Comparison of ENCODE assay signal across 14 mouse cellular contexts in genomic region chr4:138045809-138046208, GRCm38 (mm10). TPM values are rescaled to one million over a fixed set of nuclear protein-coding genes. Genes with fewer than 3 reads are reported as not detected.
A peak's percentile ranks its signal among the peaks of the same experiment; 100 is the strongest.
DNase-seq lines count a peak whose midpoint lies in the region; ATAC-seq and TF ChIP-seq lines count a peak whose summit lies in the region.
"Had no signal": no experiment of that assay in that cellular context is flagged by ENCODE, and none has a peak within 500 bp of the region (broad histone marks: within the 10 kb centered on the region; RNA-seq: fewer than 3 reads in every experiment).

No protein-coding gene starts in this region.

- no peak overlapping the region for H3K4me3 ChIP-seq in forebrain, postnatal 0 days (ENCODE audit: low read depth, low read length)
- H3K4me3 ChIP-seq in forebrain, embryonic 13.5 days: no peak overlapping the region
- no peak overlapping the region for H3K4me3 ChIP-seq in lung, adult 2 months (replicated peaks; ENCODE audit: extremely low read depth, low read depth, low read length)
- H3K4me3 ChIP-seq in ES-E14 (ENCODE audit: insufficient read depth in 1 of 2, low read depth in 1 of 2, low read length in 2 of 2, poor library complexity in 1 of 2, severe bottlenecking in 1 of 2): no peak overlapping the region
- no peak overlapping the region for H3K4me3 ChIP-seq in forebrain, embryonic 11.5 days (ENCODE audit: low read depth, low read length)
- H3K4me3 ChIP-seq: embryonic facial prominence, embryonic 13.5 days; limb, embryonic 10.5 days had no signal

- no peak overlapping the region for H3K9ac ChIP-seq in forebrain, postnatal 0 days
- H3K9ac ChIP-seq in forebrain, embryonic 13.5 days: no peak overlapping the region
- no peak overlapping the region for H3K9ac ChIP-seq in ES-E14 (ENCODE audit: insufficient read depth, low read depth, low read length, poor library complexity, severe bottlenecking)
- no peak overlapping the region for H3K9ac ChIP-seq in forebrain, embryonic 11.5 days (ENCODE audit: low read length)
- H3K9ac ChIP-seq: embryonic facial prominence, embryonic 13.5 days had no signal

- ATAC-seq in forebrain, postnatal 0 days: no peak
- ATAC-seq in forebrain, embryonic 13.5 days: no peak
- ATAC-seq in megakaryocyte progenitor cell, adult 5-6 weeks (replicated peaks; ENCODE audit: poor library complexity): 0 out of 2 replicates have a peak, but pooled peaks have one; percentile 29
- no peak for ATAC-seq in activated CD4-positive, CD25-positive, alpha-beta regulatory T cell, adult 4 months
- ATAC-seq in forebrain, embryonic 11.5 days (replicated peaks; ENCODE audit: low FRiP score): no peak

- no peak overlapping the region for H3K4me2 ChIP-seq in forebrain, postnatal 0 days (ENCODE audit: low read depth)
- no peak overlapping the region for H3K4me2 ChIP-seq in forebrain, embryonic 13.5 days
- no peak overlapping the region for H3K4me2 ChIP-seq in forebrain, embryonic 11.5 days (ENCODE audit: low read depth, low read length, severe bottlenecking)
- H3K4me2 ChIP-seq: embryonic facial prominence, embryonic 13.5 days had no signal

- in situ Hi-C loops in ES-E14 (cut with MboI; ENCODE audit: low sequenced_read_pairs in 2 of 2, unreplicated experiment in 2 of 2): no loop called here

- H3K4me1 ChIP-seq in forebrain, postnatal 0 days (ENCODE audit: insufficient read depth): no peaks in the 10 kb centered on the region
- peaks cover 17% of the 10 kb centered on the region for H3K4me1 ChIP-seq in forebrain, embryonic 13.5 days
- peaks cover 3% of the 10 kb centered on the region; the same call in 1 of the 2 replicates for H3K4me1 ChIP-seq in lung, adult 2 months (ENCODE audit: control insufficient read depth, insufficient read depth, low read length)
- no peaks in the 10 kb centered on the region; a peak in 1 of 4 replicates for H3K4me1 ChIP-seq in ES-E14 (ENCODE audit: control insufficient read depth in 2 of 2, insufficient read depth in 2 of 2, low read length in 2 of 2, poor library complexity in 1 of 2)
- H3K4me1 ChIP-seq in forebrain, embryonic 11.5 days (replicated peaks; ENCODE audit: control insufficient read depth, insufficient read depth, low read length): no peaks in the 10 kb centered on the region
- H3K4me1 ChIP-seq: limb, embryonic 10.5 days had no signal

- TF ChIP-seq POLR2A in lung, adult 2 months (IDR thresholded peaks at IDR 0.05; ENCODE audit: borderline replicate concordance, extremely low read depth, low read depth, low read length): no peak

- peaks cover 11% of the 10 kb centered on the region; the same call in 1 of the 2 replicates for H3K36me3 ChIP-seq in forebrain, postnatal 0 days (ENCODE audit: insufficient read depth)
- peaks cover 46% of the 10 kb centered on the region for H3K36me3 ChIP-seq in forebrain, embryonic 13.5 days (ENCODE audit: poor library complexity, severe bottlenecking)
- peaks cover 3% of the 10 kb centered on the region; the same call in 1 of the 2 replicates for H3K36me3 ChIP-seq in ES-E14 (ENCODE audit: control insufficient read depth, insufficient read depth, low read length, poor library complexity, severe bottlenecking)
- peaks cover 9% of the 10 kb centered on the region for H3K36me3 ChIP-seq in forebrain, embryonic 11.5 days (ENCODE audit: control insufficient read depth, insufficient read depth, low read length)

- no peaks in the 10 kb centered on the region for H3K9me3 ChIP-seq in forebrain, postnatal 0 days (ENCODE audit: low read length)
- H3K9me3 ChIP-seq in forebrain, embryonic 13.5 days (replicated peaks): no peaks in the 10 kb centered on the region
- H3K9me3 ChIP-seq in ES-E14 (ENCODE audit: control insufficient read depth, insufficient read depth, low read depth, low read length): no peaks in the 10 kb centered on the region
- H3K9me3 ChIP-seq in forebrain, embryonic 11.5 days (ENCODE audit: control insufficient read depth, low read length): peaks cover 6% of the 10 kb centered on the region; the same call in 1 of the 2 replicates
- H3K9me3 ChIP-seq: embryonic facial prominence, embryonic 13.5 days; limb, embryonic 10.5 days had no signal

- DNase-seq in forebrain, postnatal 0 days: no peak
- no peak for DNase-seq in lung, adult 2 months
- no peak for DNase-seq in lung, postnatal 36 days
- DNase-seq in ES-E14 (ENCODE audit: low read depth, low spot score): peak; percentile 51
- no peak for DNase-seq in forebrain, embryonic 11.5 days (ENCODE audit: low spot score)
- DNase-seq: adrenal gland, postnatal 25 days; cerebellum, adult 9-11 months; right cerebral cortex, postnatal 14 days had no signal

- H3K27me3 ChIP-seq in forebrain, postnatal 0 days (ENCODE audit: insufficient read depth, low read length): no peaks in the 10 kb centered on the region
- H3K27me3 ChIP-seq in forebrain, embryonic 13.5 days: no peaks in the 10 kb centered on the region
- H3K27me3 ChIP-seq in forebrain, embryonic 11.5 days (ENCODE audit: control insufficient read depth, insufficient read depth, low read length): no peaks in the 10 kb centered on the region
- H3K27me3 ChIP-seq: embryonic facial prominence, embryonic 13.5 days had no signal

- peak; percentile 50 for TF ChIP-seq CTCF in forebrain, postnatal 0 days (IDR thresholded peaks at IDR 0.05; ENCODE audit: low read depth)
- 0 out of 2 replicates have a peak, but pooled peaks have one; percentile 36 for TF ChIP-seq CTCF in lung, adult 2 months (IDR thresholded peaks at IDR 0.05; ENCODE audit: insufficient read depth, low read length)

- 100% methylated on average over 1 of the region's 1 CpGs for WGBS in forebrain, postnatal 0 days
- WGBS in forebrain, embryonic 13.5 days: 97% methylated on average over 1 of the region's 1 CpGs
- WGBS in lung, adult 2 months: 100% methylated on average over 1 of the region's 1 CpGs
- 97% methylated on average over 1 of the region's 1 CpGs for WGBS in forebrain, embryonic 11.5 days

- no peak overlapping the region for H3K27ac ChIP-seq in forebrain, postnatal 0 days (ENCODE audit: low read depth, low read length)
- H3K27ac ChIP-seq in forebrain, embryonic 13.5 days: no peak overlapping the region
- H3K27ac ChIP-seq in ES-E14 (ENCODE audit: insufficient read depth, low read depth, low read length, poor library complexity, severe bottlenecking): no peak overlapping the region
- H3K27ac ChIP-seq in forebrain, embryonic 11.5 days (ENCODE audit: low read depth, low read length): no peak overlapping the region
- H3K27ac ChIP-seq: embryonic facial prominence, embryonic 13.5 days; limb, embryonic 10.5 days; macrophage had no signal

TF ChIP-seq in ES-E14, 5 proteins besides CTCF, POLR2A, EP300 and RAD21:
- TF ChIP-seq HCFC1 (IDR thresholded peaks at IDR 0.05; ENCODE audit: borderline replicate concordance, insufficient read depth, low read length) (no peak), ZC3H11A (IDR thresholded peaks at IDR 0.05; ENCODE audit: borderline replicate concordance, low read depth, low read length) (peak; percentile 22; the same call in 1 of the 2 replicates), ZNF384 (IDR thresholded peaks at IDR 0.05; ENCODE audit: low read depth, low read length) (0 out of 2 replicates have a peak, but pooled peaks have one; percentile 22), MAFK (IDR thresholded peaks at IDR 0.05; ENCODE audit: insufficient read depth, low read depth, low read length) (0 out of 2 replicates have a peak, but pooled peaks have one; percentile 11), CHD2 (IDR thresholded peaks at IDR 0.05; ENCODE audit: low read depth, low read length) (no peak)
TF ChIP-seq in ES-E14: peak in this region for 3.

RNA-seq across cellular contexts. Expression of gene Eif4g3, which starts 53.0 kb away (rescaled TPM):
- total RNA-seq in forebrain, postnatal 0 days (2014; rRNA removed): 61.9 and 67.0 TPM in 2 replicates
- polyA plus RNA-seq in forebrain, postnatal 0 days (2015; fragmentation: Nextera tagmentation; extraction: Ambion mirVana): 28.8 and 38.4 TPM in 2 replicates
- polyA plus RNA-seq in forebrain, embryonic 13.5 days (2015; fragmentation: Nextera tagmentation; extraction: Ambion mirVana): 43.9 and 46.2 TPM in 2 replicates
- polyA plus RNA-seq in lung, adult 2 months (2012; rRNA removed): 69.8 and 79.4 TPM in 2 replicates
- 18.7 and 31.4 TPM in 2 replicates for total RNA-seq in ES-E14 (2012; rRNA removed)
- total RNA-seq in megakaryocyte progenitor cell, adult 5-6 weeks (2015): 60.3 and 60.4 TPM in 2 replicates
- 36.9 and 39.1 TPM in 2 replicates for total RNA-seq in megakaryocyte progenitor cell, adult 5-6 weeks (2017)
- 10 to 100 TPM; 35.4 to 42.5 TPM for polyA plus RNA-seq in activated CD4-positive, CD25-positive, alpha-beta regulatory T cell, adult 4 months (2017; shearing (Covaris generic))
- 57.3 and 57.6 TPM in 2 replicates for polyA plus RNA-seq in forebrain, embryonic 11.5 days (2014; fragmentation: Nextera tagmentation; extraction: Ambion mirVana)
